Mouse (Mus musculus) midbrain, embryonic 15.5 days (tissue): ENCODE data around the gene Sost. TPM values are rescaled to one million over a fixed set of nuclear protein-coding genes. Genes with fewer than 3 reads are reported as not detected.

Experiments used
- ATAC-seq: fragments of 200-750 bp; cut with Nextera tagmentation; replicated peaks from 2 replicates; pipeline ENCODE4 v1.8.0; 2017; ENCODE audit warnings: moderate TSS enrichment
- H3K27ac ChIP-seq: fragments of 300-500 bp; sonication (generic); 2 replicates; pipeline ENCODE4 v1.5.1; 2015; ENCODE audit warnings: mild to moderate bottlenecking, inconsistent platforms
- H3K27me3 ChIP-seq: fragments of 300-500 bp; sonication (generic); replicated peaks from 2 replicates; pipeline ENCODE4 v1.6.1; 2015; ENCODE audit warnings: inconsistent platforms
- H3K36me3 ChIP-seq: fragments of 300-500 bp; sonication (generic); replicated peaks from 2 replicates; pipeline ENCODE4 v1.6.1; 2015; ENCODE audit warnings: inconsistent platforms
- H3K4me1 ChIP-seq: fragments of 300-500 bp; sonication (generic); 2 replicates; pipeline ENCODE4 v1.6.1; 2015; ENCODE audit warnings: inconsistent platforms
- H3K4me2 ChIP-seq: fragments of 300-500 bp; sonication (generic); 2 replicates; pipeline ENCODE4 v1.6.1; 2015; ENCODE audit warnings: inconsistent platforms, mild to moderate bottlenecking, moderate library complexity
- H3K4me3 ChIP-seq: fragments of 300-500 bp; sonication (generic); 2 replicates; pipeline ENCODE4 v1.5.1; 2015; ENCODE audit warnings: mild to moderate bottlenecking, inconsistent platforms
- H3K9ac ChIP-seq: fragments of 300-500 bp; sonication (generic); 2 replicates; pipeline ENCODE4 v1.6.1; 2015; ENCODE audit warnings: mild to moderate bottlenecking, inconsistent platforms
- H3K9me3 ChIP-seq: fragments of 300-500 bp; sonication (generic); 2 replicates; pipeline ENCODE4 v1.6.1; 2016; ENCODE audit warnings: inconsistent platforms
- WGBS: fragments of 180-500 bp; shearing (Covaris S2); methylation state at CpG from one replicate; pipeline ENCODE4 v1.1.7; 2015; ENCODE audit warnings: mixed read lengths; 5-methylcytosine and 5-hydroxymethylcytosine counted together
- polyA plus RNA-seq: library from polyadenylated mRNA; unstranded; fragments of >200 nt; fragmentation: Nextera tagmentation; extraction: Ambion mirVana; gene quantifications from 2 replicates; pipeline ENCODE4 v1.2.1, GENCODE M21; 2015

The Sost gene
- polyA plus RNA-seq, 1 experiment from 2014 or later: not detected

DNA sequence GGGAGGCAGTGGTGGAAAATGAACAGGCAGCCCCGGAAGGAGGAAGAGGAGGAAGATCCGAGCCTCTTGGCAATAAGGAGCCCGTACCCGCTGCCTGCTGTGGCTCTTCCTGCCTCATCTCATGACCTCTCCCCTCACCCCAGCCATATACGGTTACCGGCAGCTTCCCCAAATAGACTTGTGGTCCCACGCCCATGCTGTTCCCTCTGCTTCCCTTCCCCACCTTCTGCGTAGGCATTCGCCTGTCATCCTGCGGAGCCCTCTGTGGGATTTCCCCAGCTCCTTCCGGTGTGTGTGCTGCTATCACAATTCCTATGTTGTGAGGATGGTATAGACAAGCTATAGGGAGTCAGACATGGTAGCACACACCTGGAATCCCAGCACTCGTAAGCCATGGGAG, 15.0 kb upstream of the Sost start:
- ATAC-seq: no peak
- Histone ChIP-seq H3K4me3 (no peak overlapping the region), H3K27me3 (0 out of 2 replicates have a peak, but pooled peaks cover 4% of the 10 kb centered on the region), H3K9ac (no peak overlapping the region), H3K36me3 (no peaks in the 10 kb centered on the region), H3K4me2 (no peak overlapping the region), H3K27ac (no peak overlapping the region), H3K9me3 (no peaks in the 10 kb centered on the region), H3K4me1 (peaks cover 20% of the 10 kb centered on the region; the same call in 1 of the 2 replicates)
- 87% methylated on average over 12 of the region's 12 CpGs for whole genome bisulfite sequencing

GRCm38 (mm10) chr11:101980603-101981157, 13.9 kb upstream of the Sost start:
- H3K27me3 ChIP-seq: 0 out of 2 replicates have a peak, but pooled peaks cover 4% of the 10 kb centered on the region
- no peak overlapping the region for H3K4me3 ChIP-seq

GRCm38 (mm10) chr11:101979140-101979539, 12.3 kb upstream of the Sost start:
- H3K9me3 ChIP-seq: no peaks in the 10 kb centered on the region
- H3K9ac ChIP-seq: no peak overlapping the region
- H3K27me3 ChIP-seq: no peaks in the 10 kb centered on the region
- no peak overlapping the region for H3K4me2 ChIP-seq
- 73% methylated on average over 5 of the region's 5 CpGs for WGBS
- H3K4me1 ChIP-seq: peaks cover 12% of the 10 kb centered on the region; the same call in 1 of the 2 replicates
- H3K36me3 ChIP-seq: no peaks in the 10 kb centered on the region
- H3K27ac ChIP-seq: no peak overlapping the region
- no peak for ATAC-seq
- H3K4me3 ChIP-seq: no peak overlapping the region

More at GRCm38 (mm10) chr11:101980603-101981157, 13.9 kb upstream of the Sost start:
- ATAC-seq: no peak
- Histone ChIP-seq H3K36me3 (no peaks in the 10 kb centered on the region), H3K4me2 (no peak overlapping the region), H3K9me3 (no peaks in the 10 kb centered on the region), H3K4me1 (peaks cover 20% of the 10 kb centered on the region; the same call in 1 of the 2 replicates), H3K9ac (no peak overlapping the region), H3K27ac (no peak overlapping the region)
- 79% methylated on average over 9 of the region's 9 CpGs for WGBS

DNA sequence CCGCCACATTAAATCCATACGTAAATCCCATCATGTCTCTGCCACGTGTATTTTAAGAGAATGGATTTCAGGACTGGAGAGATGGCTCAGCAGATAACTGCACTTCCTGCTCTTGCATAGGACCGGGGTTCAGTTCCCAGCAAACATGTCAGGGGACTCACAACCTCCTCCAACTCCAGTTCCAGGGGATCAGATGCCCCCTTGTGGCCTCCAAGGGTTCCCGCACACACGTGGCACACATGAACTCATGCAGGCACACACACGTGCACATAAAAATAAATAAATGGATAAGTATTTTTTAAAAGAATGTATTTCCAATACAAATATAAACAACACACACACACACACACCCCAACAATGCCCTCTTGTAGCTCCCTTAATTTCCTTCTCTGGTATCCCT, 10.1 kb upstream of the Sost start:
- no peak overlapping the region for H3K27ac ChIP-seq
- no peaks in the 10 kb centered on the region for H3K9me3 ChIP-seq
- 98% methylated on average over 7 of the region's 7 CpGs for WGBS
- no peak for ATAC-seq
- H3K4me1 ChIP-seq: no peaks in the 10 kb centered on the region
- no peak overlapping the region for H3K9ac ChIP-seq
- no peak overlapping the region for H3K4me2 ChIP-seq
- H3K36me3 ChIP-seq: no peaks in the 10 kb centered on the region
- no peaks in the 10 kb centered on the region for H3K27me3 ChIP-seq
- H3K4me3 ChIP-seq: no peak overlapping the region

GRCm38 (mm10) chr11:101974923-101975322, 8.1 kb upstream of the Sost start:
- Histone ChIP-seq H3K27ac (no peak overlapping the region), H3K9ac (no peak overlapping the region), H3K4me1 (no peaks in the 10 kb centered on the region), H3K9me3 (no peaks in the 10 kb centered on the region), H3K4me3 (no peak overlapping the region), H3K27me3 (no peaks in the 10 kb centered on the region), H3K36me3 (no peaks in the 10 kb centered on the region), H3K4me2 (no peak overlapping the region)
- 54% methylated on average over 9 of the region's 9 CpGs for WGBS
- ATAC-seq: no peak

GRCm38 (mm10) chr11:101974181-101974580, 7.4 kb upstream of the Sost start:
- H3K27ac ChIP-seq: no peak overlapping the region
- no peaks in the 10 kb centered on the region for H3K9me3 ChIP-seq
- no peaks in the 10 kb centered on the region for H3K27me3 ChIP-seq
- no peak overlapping the region for H3K9ac ChIP-seq
- H3K4me2 ChIP-seq: no peak overlapping the region
- no peaks in the 10 kb centered on the region for H3K4me1 ChIP-seq
- 67% methylated on average over 6 of the region's 6 CpGs for WGBS
- no peak overlapping the region for H3K4me3 ChIP-seq
- ATAC-seq: no peak
- no peaks in the 10 kb centered on the region for H3K36me3 ChIP-seq

DNA sequence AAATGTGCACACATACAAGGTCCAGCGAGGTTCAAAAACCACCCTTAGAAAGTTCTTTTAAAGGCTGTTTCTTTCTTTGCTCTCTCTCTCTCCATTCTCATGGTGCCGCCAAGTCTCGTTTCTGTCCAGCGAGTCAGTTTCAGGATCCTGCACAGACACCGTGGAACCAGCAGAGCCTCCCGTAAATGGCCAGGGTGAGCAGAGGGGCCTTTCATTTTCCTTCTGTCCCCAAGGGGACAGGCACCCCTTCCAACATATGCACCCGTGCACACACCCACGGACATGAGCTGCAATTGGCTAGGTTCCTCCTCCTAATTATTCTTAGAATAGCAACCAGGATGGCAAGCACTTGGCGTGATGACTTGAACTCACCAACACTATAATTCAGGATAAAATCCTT, 6.7 kb upstream of the Sost start:
- no peaks in the 10 kb centered on the region; the same call in 1 of the 2 replicates for H3K4me1 ChIP-seq
- no peak for ATAC-seq
- no peak overlapping the region for H3K4me3 ChIP-seq

DNA sequence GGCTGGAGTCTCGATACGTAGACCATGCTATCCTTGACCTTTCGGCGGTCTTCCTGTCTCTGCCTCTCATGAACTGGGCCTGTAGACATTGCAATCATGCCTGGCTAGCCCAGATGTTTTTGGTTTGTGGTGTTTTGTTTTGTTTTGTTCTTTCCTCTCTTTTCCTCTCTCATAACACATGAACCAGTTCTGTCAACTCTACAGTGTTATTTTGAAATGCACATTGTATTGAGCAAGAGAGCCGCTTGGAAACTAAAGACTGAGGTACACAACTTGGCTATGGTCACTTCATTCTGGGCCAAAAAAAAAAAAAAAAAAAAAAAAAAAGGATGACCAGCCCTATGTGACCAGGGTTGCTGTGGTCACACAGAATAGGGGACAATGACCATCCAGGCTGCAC, 5.8 kb upstream of the Sost start:
- Histone ChIP-seq H3K27me3 (no peaks in the 10 kb centered on the region), H3K9me3 (no peaks in the 10 kb centered on the region), H3K36me3 (no peaks in the 10 kb centered on the region), H3K4me2 (no peak overlapping the region), H3K9ac (no peak overlapping the region), H3K4me3 (no peak overlapping the region), H3K27ac (no peak overlapping the region), H3K4me1 (no peaks in the 10 kb centered on the region; the same call in 1 of the 2 replicates)
- WGBS: 94% methylated on average over 5 of the region's 5 CpGs
- no peak for ATAC-seq

More for the DNA sequence above, 6.7 kb upstream of the Sost start:
- no peak overlapping the region for H3K4me2 ChIP-seq
- WGBS: 77% methylated on average over 9 of the region's 9 CpGs
- H3K36me3 ChIP-seq: no peaks in the 10 kb centered on the region
- no peak overlapping the region for H3K27ac ChIP-seq
- H3K9ac ChIP-seq: no peak overlapping the region
- H3K27me3 ChIP-seq: no peaks in the 10 kb centered on the region
- H3K9me3 ChIP-seq: no peaks in the 10 kb centered on the region

DNA sequence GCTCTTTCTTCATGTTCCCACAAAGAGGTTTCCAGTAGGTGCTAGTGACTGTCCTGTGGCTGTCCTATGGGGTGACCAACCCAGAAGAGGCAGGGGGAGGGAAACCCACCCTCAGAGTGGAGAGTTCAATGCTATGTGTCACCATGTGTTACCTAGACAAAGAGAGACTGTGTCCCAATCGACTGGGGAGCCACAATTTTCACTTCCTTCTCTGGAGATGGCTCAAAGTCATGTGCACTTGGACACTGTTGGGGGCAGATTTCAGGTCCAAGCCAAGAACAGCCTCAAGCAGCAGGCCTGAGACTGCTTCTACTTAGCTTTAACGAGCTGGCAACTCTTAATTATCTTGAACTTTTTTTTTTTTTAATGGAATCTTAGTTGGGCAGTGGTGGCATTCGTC, 5.3 kb upstream of the Sost start:
- Histone ChIP-seq H3K27ac (no peak overlapping the region), H3K4me1 (no peaks in the 10 kb centered on the region; the same call in 1 of the 2 replicates)

GRCm38 (mm10) chr11:101971410-101971809, 4.6 kb upstream of the Sost start:
- no peak overlapping the region for H3K4me2 ChIP-seq
- no peaks in the 10 kb centered on the region for H3K36me3 ChIP-seq
- no peak overlapping the region for H3K9ac ChIP-seq
- no peaks in the 10 kb centered on the region for H3K9me3 ChIP-seq
- H3K4me3 ChIP-seq: no peak overlapping the region
- no peak overlapping the region for H3K27ac ChIP-seq
- H3K27me3 ChIP-seq: peaks cover 5% of the 10 kb centered on the region
- no peaks in the 10 kb centered on the region; the same call in 1 of the 2 replicates for H3K4me1 ChIP-seq
- ATAC-seq: no peak
- WGBS: 45% methylated on average over 3 of the region's 3 CpGs

More for the DNA sequence above, 5.3 kb upstream of the Sost start:
- H3K9ac ChIP-seq: no peak overlapping the region
- H3K36me3 ChIP-seq: no peaks in the 10 kb centered on the region
- no peak overlapping the region for H3K4me3 ChIP-seq
- no peaks in the 10 kb centered on the region for H3K9me3 ChIP-seq
- WGBS: 74% methylated on average over 3 of the region's 3 CpGs
- no peak overlapping the region for H3K4me2 ChIP-seq
- H3K27me3 ChIP-seq: no peaks in the 10 kb centered on the region
- ATAC-seq: no peak

- H3K9me3 ChIP-seq: no peaks in the 10 kb centered on the region
- H3K4me3 ChIP-seq: no peak overlapping the region
- WGBS: 85% methylated on average over 13 of the region's 13 CpGs
- H3K4me1 ChIP-seq: no peaks in the 10 kb centered on the region; the same call in 1 of the 2 replicates
- no peak overlapping the region for H3K4me2 ChIP-seq
- ATAC-seq: no peak
- no peak overlapping the region for H3K9ac ChIP-seq
- H3K27me3 ChIP-seq: peaks cover 19% of the 10 kb centered on the region
- H3K36me3 ChIP-seq: no peaks in the 10 kb centered on the region
- H3K27ac ChIP-seq: no peak overlapping the region
Observed at GRCm38 (mm10) chr11:101969835-101970234, 3.0 kb upstream of the Sost start.

DNA sequence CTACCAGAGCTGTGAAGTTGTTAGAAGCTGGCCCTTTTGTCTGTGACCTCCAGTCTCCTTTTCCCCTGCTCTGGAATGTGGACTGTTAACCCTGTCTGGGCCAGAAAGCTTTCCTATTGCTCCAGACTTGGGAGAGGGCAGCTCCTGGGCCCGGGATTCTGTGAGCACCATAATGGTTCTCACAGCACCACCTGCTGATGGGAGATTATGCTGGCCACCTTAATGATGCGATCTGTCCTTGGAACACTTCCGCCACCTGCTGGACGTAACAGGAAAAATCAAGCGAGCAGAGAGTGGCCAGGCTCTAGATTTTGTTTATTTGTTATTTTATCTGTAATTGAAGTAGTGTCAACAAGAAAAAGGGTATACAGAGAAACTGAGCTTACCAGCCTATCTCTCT, 2.0 kb upstream of the Sost start:
- Histone ChIP-seq H3K27ac (no peak overlapping the region), H3K9ac (no peak overlapping the region), H3K4me3 (no peak overlapping the region), H3K9me3 (no peaks in the 10 kb centered on the region), H3K4me1 (peaks cover 9% of the 10 kb centered on the region), H3K36me3 (no peaks in the 10 kb centered on the region), H3K4me2 (no peak overlapping the region), H3K27me3 (peaks cover 30% of the 10 kb centered on the region)
- WGBS: 0% methylated on average over 5 of the region's 5 CpGs
- ATAC-seq: peak; percentile 45

DNA sequence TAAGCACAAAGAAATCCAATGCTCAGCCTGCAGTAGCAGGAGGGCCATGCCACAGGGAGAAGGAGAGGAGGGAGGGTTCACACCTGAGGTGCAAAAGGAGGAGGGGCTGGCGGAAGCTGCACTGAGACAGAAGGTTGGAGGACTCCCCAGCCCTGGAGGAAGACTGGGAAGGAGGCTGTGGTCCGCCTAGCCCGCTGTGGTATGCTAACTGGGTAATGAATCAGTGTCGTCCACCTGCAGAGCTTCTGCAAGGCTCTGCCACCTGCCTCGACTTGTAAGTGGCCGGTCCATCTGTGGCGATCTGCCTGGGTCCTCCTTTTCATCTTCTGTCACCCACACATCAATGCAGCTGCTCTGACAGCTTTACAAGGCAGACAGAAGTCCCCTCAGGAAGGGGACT, 1.5 kb upstream of the Sost start:
- H3K27ac ChIP-seq: no peak overlapping the region
- H3K27me3 ChIP-seq: peaks cover 35% of the 10 kb centered on the region
- no peak for ATAC-seq
- H3K4me1 ChIP-seq: peaks cover 14% of the 10 kb centered on the region
- H3K4me3 ChIP-seq: no peak overlapping the region
- H3K36me3 ChIP-seq: no peaks in the 10 kb centered on the region
- H3K4me2 ChIP-seq: no peak overlapping the region
- no peaks in the 10 kb centered on the region for H3K9me3 ChIP-seq
- WGBS: 21% methylated on average over 7 of the region's 7 CpGs
- H3K9ac ChIP-seq: no peak overlapping the region
